Mouse (Mus musculus): ENCODE data around the gene Gja10.

Gja10 gene

GRCm38 (mm10) chr4:32561555-32562095 lies 40.9 kb downstream of the Gja10 start:
- peak; percentile 92 for DNase-seq (ENCODE audit: low read depth, low spot score)

GRCm38 (mm10) chr4:32560724-32561554 lies 41.6 kb downstream of the Gja10 start:
- peak; percentile 89 for DNase-seq (ENCODE audit: low read depth, low spot score)

- peak; percentile 73 for DNase-seq (ENCODE audit: low read depth, low spot score)
Measured at GRCm38 (mm10) chr4:32560246-32560645, 42.3 kb downstream of the Gja10 start.

GRCm38 (mm10) chr4:32555506-32555905 lies 47.1 kb downstream of the Gja10 start:
- no peak for DNase-seq (ENCODE audit: low read depth, low spot score)

GRCm38 (mm10) chr4:32551337-32551736 lies 51.2 kb downstream of the Gja10 start:
- DNase-seq (ENCODE audit: low read depth, low spot score), result peak; percentile 56

- DNase-seq (ENCODE audit: low read depth, low spot score), result peak; percentile 24
Measured at GRCm38 (mm10) chr4:32549150-32549549, 53.4 kb downstream of the Gja10 start.

Measured in brain, adult 2 months (tissue).